ENCODE assay signal across 16 mouse cellular contexts in the genomic region with DNA sequence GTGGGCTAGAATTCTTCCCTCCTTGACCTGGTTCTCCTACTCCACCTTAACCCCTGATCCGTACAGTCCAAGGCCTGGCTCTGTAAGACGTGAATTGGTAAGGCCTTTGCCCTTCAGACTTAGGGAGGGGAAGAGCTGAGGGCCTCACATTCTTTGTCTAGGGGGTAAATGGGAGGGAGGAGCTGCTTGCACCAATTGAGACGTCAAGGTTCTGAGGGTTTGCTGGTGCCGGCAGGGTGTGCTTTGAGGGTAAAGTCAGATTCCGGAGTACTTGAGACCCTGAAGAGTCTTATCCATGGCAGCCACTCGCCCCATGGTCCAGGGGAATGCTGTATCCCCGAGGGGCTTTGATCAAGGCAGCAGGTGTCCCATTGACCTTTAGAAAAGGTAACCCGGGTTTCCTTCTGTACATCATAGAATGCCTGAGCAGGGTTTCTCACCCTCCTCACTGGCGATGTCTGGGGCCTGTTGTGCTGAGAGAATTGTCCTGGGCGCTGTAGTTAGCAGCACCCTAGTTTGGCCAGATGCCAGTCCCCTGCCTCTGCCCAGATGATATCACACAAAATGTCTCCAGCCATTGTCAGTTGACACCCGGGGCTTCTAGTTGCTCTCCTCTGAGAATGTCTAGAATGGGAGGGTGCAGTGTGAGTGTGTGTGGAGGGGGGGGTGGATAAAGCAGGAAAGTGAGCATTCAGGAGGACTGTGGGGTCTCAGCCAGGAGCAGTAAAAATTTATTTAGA. TPM values are rescaled to one million over a fixed set of nuclear protein-coding genes. Genes with fewer than 3 reads are reported as not detected.
DNase-seq lines count a peak whose midpoint lies in the region; ATAC-seq and TF ChIP-seq lines count a peak whose summit lies in the region.
"Had no signal": no experiment of that assay in that cellular context is flagged by ENCODE, and none has a peak within 500 bp of the region (broad histone marks: within the 10 kb centered on the region; RNA-seq: fewer than 3 reads in every experiment).

No protein-coding gene starts in this region.

- TF ChIP-seq CTCF in intestine, postnatal 0 days (IDR thresholded peaks at IDR 0.05; ENCODE audit: low read depth), result no peak

- no peaks in the 10 kb centered on the region for H3K9me3 ChIP-seq in heart, embryonic 14.5 days (ENCODE audit: control insufficient read depth, low read length)
- no peaks in the 10 kb centered on the region for H3K9me3 ChIP-seq in intestine, postnatal 0 days (ENCODE audit: control insufficient read depth)
- no peaks in the 10 kb centered on the region for H3K9me3 ChIP-seq in midbrain, embryonic 14.5 days (ENCODE audit: control insufficient read depth, low read length)
- H3K9me3 ChIP-seq in forebrain, embryonic 15.5 days, result no peaks in the 10 kb centered on the region
- H3K9me3 ChIP-seq: liver, embryonic 15.5 days; midbrain, embryonic 13.5 days; neural tube, embryonic 12.5 days had no signal

- no peaks in the 10 kb centered on the region for H3K36me3 ChIP-seq in heart, embryonic 14.5 days (ENCODE audit: control insufficient read depth, insufficient read depth, low read length)
- no peaks in the 10 kb centered on the region for H3K36me3 ChIP-seq in intestine, postnatal 0 days (ENCODE audit: control insufficient read depth, insufficient read depth)
- H3K36me3 ChIP-seq in midbrain, embryonic 14.5 days (ENCODE audit: control insufficient read depth, insufficient read depth, low read length), result no peaks in the 10 kb centered on the region
- no peaks in the 10 kb centered on the region for H3K36me3 ChIP-seq in forebrain, embryonic 15.5 days
- H3K36me3 ChIP-seq: midbrain, embryonic 13.5 days; neural tube, embryonic 12.5 days had no signal

- H3K4me2 ChIP-seq in heart, embryonic 14.5 days (ENCODE audit: low read length), result no peak overlapping the region
- peak overlapping the region; percentile 18; the same call in 1 of the 2 replicates for H3K4me2 ChIP-seq in intestine, postnatal 0 days (replicated peaks; ENCODE audit: low read depth)
- H3K4me2 ChIP-seq in midbrain, embryonic 14.5 days (ENCODE audit: low read length), result no peak overlapping the region
- H3K4me2 ChIP-seq in forebrain, embryonic 15.5 days (replicated peaks), result no peak overlapping the region
- H3K4me2 ChIP-seq: liver, embryonic 15.5 days; midbrain, embryonic 13.5 days; neural tube, embryonic 12.5 days had no signal

- peak overlapping the region; percentile 31; the same call in 1 of the 2 replicates for H3K9ac ChIP-seq in heart, embryonic 14.5 days (ENCODE audit: low read length)
- H3K9ac ChIP-seq in intestine, postnatal 0 days (ENCODE audit: low read depth, low read length), result no peak overlapping the region
- H3K9ac ChIP-seq in midbrain, embryonic 14.5 days (replicated peaks; ENCODE audit: low read length), result no peak overlapping the region
- H3K9ac ChIP-seq in forebrain, embryonic 15.5 days (replicated peaks), result no peak overlapping the region
- H3K9ac ChIP-seq: liver, embryonic 15.5 days; midbrain, embryonic 13.5 days; neural tube, embryonic 12.5 days had no signal

- peaks cover 58 to 72% of the 10 kb centered on the region in 2 experiments for H3K4me1 ChIP-seq in heart, embryonic 14.5 days (ENCODE audit: control insufficient read depth in 2 of 2, insufficient read depth in 2 of 2, low read length in 2 of 2)
- H3K4me1 ChIP-seq in intestine, postnatal 0 days (replicated peaks; ENCODE audit: control insufficient read depth, insufficient read depth, low read length), result peaks cover 22% of the 10 kb centered on the region
- no peaks in the 10 kb centered on the region for H3K4me1 ChIP-seq in midbrain, embryonic 14.5 days (ENCODE audit: control insufficient read depth, insufficient read depth, low read length)
- H3K4me1 ChIP-seq in forebrain, embryonic 15.5 days, result no peaks in the 10 kb centered on the region

- ATAC-seq in heart, embryonic 14.5 days (ENCODE audit: insufficient number of reproducible peaks, insufficient read depth, low FRiP score, low read depth), result no peak
- ATAC-seq in intestine, postnatal 0 days, result peak; percentile 40
- no peak for ATAC-seq in midbrain, embryonic 14.5 days (ENCODE audit: low FRiP score, low TSS enrichment)
- ATAC-seq in forebrain, embryonic 15.5 days (replicated peaks), result no peak
- ATAC-seq: midbrain, embryonic 13.5 days had no signal

- no peaks in the 10 kb centered on the region for H3K27me3 ChIP-seq in heart, embryonic 14.5 days (ENCODE audit: control insufficient read depth, insufficient read depth, low read length)
- H3K27me3 ChIP-seq in intestine, postnatal 0 days (replicated peaks; ENCODE audit: control insufficient read depth, insufficient read depth, low read length), result no peaks in the 10 kb centered on the region
- H3K27me3 ChIP-seq in midbrain, embryonic 14.5 days (ENCODE audit: control insufficient read depth, insufficient read depth, low read length), result no peaks in the 10 kb centered on the region
- 0 out of 2 replicates have a peak, but pooled peaks cover 3% of the 10 kb centered on the region for H3K27me3 ChIP-seq in forebrain, embryonic 15.5 days
- H3K27me3 ChIP-seq: liver, embryonic 15.5 days had no signal

- 30% methylated on average over 11 of the region's 11 CpGs for WGBS in heart, embryonic 14.5 days
- WGBS in intestine, postnatal 0 days, result 31% methylated on average over 11 of the region's 11 CpGs
- WGBS in midbrain, embryonic 14.5 days, result 14% methylated on average over 11 of the region's 11 CpGs
- WGBS in forebrain, embryonic 15.5 days, result 36% methylated on average over 11 of the region's 11 CpGs

- H3K27ac ChIP-seq in heart, embryonic 14.5 days (replicated peaks in 1 of 2; ENCODE audit: control insufficient read depth in 1 of 2, insufficient read depth in 1 of 2, low read depth in 2 of 2, low read length in 2 of 2), result peak overlapping the region; percentile 10 to 60; a peak in 3 of 4 replicates
- peak overlapping the region; percentile 15; the same call in 1 of the 2 replicates for H3K27ac ChIP-seq in intestine, postnatal 0 days (ENCODE audit: low read depth, low read length)
- H3K27ac ChIP-seq in midbrain, embryonic 14.5 days (replicated peaks; ENCODE audit: low read depth, low read length), result no peak overlapping the region
- no peak overlapping the region for H3K27ac ChIP-seq in forebrain, embryonic 15.5 days (replicated peaks)
- H3K27ac ChIP-seq: layer of hippocampus, adult 2 months; liver, embryonic 15.5 days; midbrain, embryonic 13.5 days; neural tube, embryonic 12.5 days had no signal

- DNase-seq in heart, adult 11 months, result no peak
- DNase-seq in ES-CJ7 (ENCODE audit: low read depth, low spot score), result peak; percentile 90
- peak; percentile 56 for DNase-seq in lung, postnatal 10 days
- DNase-seq in midbrain, embryonic 14.5 days, result no peak
- DNase-seq in embryo, embryonic 9.5 days (ENCODE audit: extremely low spot score), result no peak
- DNase-seq: cerebellum, adult 11 months; embryo, embryonic 11 days; retina, postnatal 1 day; thymus, postnatal 4 days had no signal

- no peak overlapping the region for H3K4me3 ChIP-seq in heart, embryonic 14.5 days (ENCODE audit: control insufficient read depth in 1 of 2, insufficient read depth in 1 of 2, low read depth in 1 of 2, low read length in 2 of 2)
- H3K4me3 ChIP-seq in intestine, postnatal 0 days (ENCODE audit: low read depth, low read length), result no peak overlapping the region
- no peak overlapping the region for H3K4me3 ChIP-seq in midbrain, embryonic 14.5 days (replicated peaks; ENCODE audit: low read depth, low read length)
- H3K4me3 ChIP-seq in forebrain, embryonic 15.5 days, result no peak overlapping the region
- H3K4me3 ChIP-seq: layer of hippocampus, adult 2 months; liver, embryonic 15.5 days; midbrain, embryonic 13.5 days; neural tube, embryonic 12.5 days had no signal

RNA-seq across cellular contexts. Expression of a gene that starts 13.0 kb away (rescaled TPM):
- 14.5 and 15.5 TPM in 2 replicates for polyA plus RNA-seq in heart, embryonic 14.5 days (2014; fragmentation: Nextera tagmentation; extraction: Ambion mirVana)
- polyA plus RNA-seq in intestine, postnatal 0 days (2015; fragmentation: Nextera tagmentation; extraction: Ambion mirVana), result 60.5 and 61.8 TPM in 2 replicates
- polyA plus RNA-seq in midbrain, embryonic 14.5 days (2014; fragmentation: Nextera tagmentation; extraction: Ambion mirVana), result 0.55 and 0.63 TPM in 2 replicates
- polyA plus RNA-seq in forebrain, embryonic 15.5 days (2015; fragmentation: Nextera tagmentation; extraction: Ambion mirVana), result 1.0 and 1.1 TPM in 2 replicates

RNA-seq across cellular contexts. Expression of a gene that starts 21.4 kb away (rescaled TPM):
- polyA plus RNA-seq in heart, embryonic 14.5 days (2014; fragmentation: Nextera tagmentation; extraction: Ambion mirVana), result 0.09 and 0.22 TPM in 2 replicates
- polyA plus RNA-seq in intestine, postnatal 0 days (2015; fragmentation: Nextera tagmentation; extraction: Ambion mirVana), result 332 and 377 TPM in 2 replicates
- 0.15 TPM in 1 of 2 replicates, not detected in the other for polyA plus RNA-seq in midbrain, embryonic 14.5 days (2014; fragmentation: Nextera tagmentation; extraction: Ambion mirVana)
- 0.17 TPM in 1 of 2 replicates, not detected in the other for polyA plus RNA-seq in forebrain, embryonic 15.5 days (2015; fragmentation: Nextera tagmentation; extraction: Ambion mirVana)

RNA-seq across cellular contexts. Expression of a gene that starts 22.3 kb away (rescaled TPM):
- polyA plus RNA-seq in heart, embryonic 14.5 days (2014; fragmentation: Nextera tagmentation; extraction: Ambion mirVana), result 18.9 and 24.2 TPM in 2 replicates
- 16.7 and 17.0 TPM in 2 replicates for polyA plus RNA-seq in intestine, postnatal 0 days (2015; fragmentation: Nextera tagmentation; extraction: Ambion mirVana)
- 17.2 and 20.5 TPM in 2 replicates for polyA plus RNA-seq in midbrain, embryonic 14.5 days (2014; fragmentation: Nextera tagmentation; extraction: Ambion mirVana)
- polyA plus RNA-seq in forebrain, embryonic 15.5 days (2015; fragmentation: Nextera tagmentation; extraction: Ambion mirVana), result 24.2 and 25.9 TPM in 2 replicates

RNA-seq across cellular contexts. Expression of a gene that starts 23.4 kb away (rescaled TPM):
- polyA plus RNA-seq in heart, embryonic 14.5 days (2014; fragmentation: Nextera tagmentation; extraction: Ambion mirVana), result 21.0 and 21.1 TPM in 2 replicates
- polyA plus RNA-seq in intestine, postnatal 0 days (2015; fragmentation: Nextera tagmentation; extraction: Ambion mirVana), result 7.4 and 7.6 TPM in 2 replicates
- polyA plus RNA-seq in midbrain, embryonic 14.5 days (2014; fragmentation: Nextera tagmentation; extraction: Ambion mirVana), result 8.4 and 9.8 TPM in 2 replicates
- polyA plus RNA-seq in forebrain, embryonic 15.5 days (2015; fragmentation: Nextera tagmentation; extraction: Ambion mirVana), result 7.8 and 7.9 TPM in 2 replicates

Comparison
In these comparisons a context has a peak if more than half of its experiments do, and no peak if none do; other contexts are left out.
1. H3K27ac ChIP-seq: peak in heart, embryonic 14.5 days (2 of 2) and intestine, postnatal 0 days (single experiment); none in midbrain, embryonic 14.5 days (single experiment) and forebrain, embryonic 15.5 days (single experiment).
2. DNase-seq: peak in ES-CJ7 (single experiment) and lung, postnatal 10 days (single experiment); none in heart, adult 11 months (single experiment), midbrain, embryonic 14.5 days (single experiment) and embryo, embryonic 9.5 days (single experiment).
3. RNA of a gene that starts 21.4 kb away (polyA plus RNA-seq): 332 to 377 TPM in intestine, postnatal 0 days; 0.09 to 0.22 TPM in heart, embryonic 14.5 days, 0.17 TPM in forebrain, embryonic 15.5 days and 0.15 TPM in midbrain, embryonic 14.5 days; every median in the first group is over 100 times any median in the second.